Mouse (Mus musculus) forebrain, embryonic 12.5 days (tissue): ENCODE data around the gene Mef2b. TPM values are rescaled to one million over a fixed set of nuclear protein-coding genes. Genes with fewer than 3 reads are reported as not detected.

Source experiments
- ATAC-seq: fragments of 200-750 bp; cut with Nextera tagmentation; 2 replicates; pipeline ENCODE4 v1.8.0; 2017; ENCODE audit warnings: moderate TSS enrichment; ENCODE audit not compliant: low FRiP score
- H3K27ac ChIP-seq: fragments of 300-500 bp; sonication (generic); 2 replicates; pipeline ENCODE4 v1.5.1; 2016; ENCODE audit warnings: mild to moderate bottlenecking
- H3K27me3 ChIP-seq: fragments of 300-500 bp; sonication (generic); 2 replicates; pipeline ENCODE4 v1.6.1; 2016; ENCODE audit warnings: mild to moderate bottlenecking
- H3K36me3 ChIP-seq: fragments of 300-500 bp; sonication (generic); replicated peaks from 2 replicates; pipeline ENCODE4 v1.6.1; 2016; ENCODE audit warnings: mild to moderate bottlenecking
- H3K4me1 ChIP-seq: fragments of 300-500 bp; sonication (generic); 2 replicates; pipeline ENCODE4 v1.6.1; 2016
- H3K4me2 ChIP-seq: fragments of 300-500 bp; sonication (generic); 2 replicates; pipeline ENCODE4 v1.6.1; 2016; ENCODE audit warnings: mild to moderate bottlenecking, moderate library complexity
- H3K4me3 ChIP-seq: fragments of 300-500 bp; sonication (generic); replicated peaks from 2 replicates; pipeline ENCODE4 v1.5.1; 2016; ENCODE audit warnings: mild to moderate bottlenecking
- H3K9ac ChIP-seq: fragments of 300-500 bp; sonication (generic); 2 replicates; pipeline ENCODE4 v1.6.1; 2016; ENCODE audit warnings: mild to moderate bottlenecking
- H3K9me3 ChIP-seq: fragments of 300-500 bp; sonication (generic); 2 replicates; pipeline ENCODE4 v1.6.1; 2016
- WGBS: fragments of 180-500 bp; shearing (Covaris S2); methylation state at CpG from one replicate; pipeline ENCODE4 v1.1.7; 2016; 5-methylcytosine and 5-hydroxymethylcytosine counted together
- polyA plus RNA-seq: library from polyadenylated mRNA; unstranded; fragments of >200 nt; fragmentation: Nextera tagmentation; extraction: Ambion mirVana; gene quantifications from 2 replicates; pipeline ENCODE4 v1.2.1, GENCODE M21; 2016

Gene Mef2b
- polyA plus RNA-seq: 1.6 and 2.5 TPM in 2 replicates

- H3K9me3 ChIP-seq: no peaks in the 10 kb centered on the region
- H3K9ac ChIP-seq: peak within 1 kb of the TSS; percentile 76
- WGBS: under 1% methylated on average over 46 of the region's 46 CpGs
- H3K36me3 ChIP-seq: peaks cover 48% of the 10 kb centered on the region
- peak within 1 kb of the TSS; percentile 80 for H3K27ac ChIP-seq
- ATAC-seq: peak; percentile 96
- peak within 1 kb of the TSS; percentile 69 for H3K4me2 ChIP-seq
- no peaks in the 10 kb centered on the region for H3K27me3 ChIP-seq
- peaks cover 23% of the 10 kb centered on the region for H3K4me1 ChIP-seq
- peak within 1 kb of the TSS; percentile 71 for H3K4me3 ChIP-seq
Observed at GRCm38 (mm10) chr8:70139026-70139857, at the start of gene Mef2b, which contains the start of the genes Rfxank and Borcs8. Gene Mef2b, plus strand, starts transcription at chr8:70139711. Gene Rfxank, minus strand, starts transcription at chr8:70139154. Gene Borcs8, plus strand, starts transcription at chr8:70139499.

DNA sequence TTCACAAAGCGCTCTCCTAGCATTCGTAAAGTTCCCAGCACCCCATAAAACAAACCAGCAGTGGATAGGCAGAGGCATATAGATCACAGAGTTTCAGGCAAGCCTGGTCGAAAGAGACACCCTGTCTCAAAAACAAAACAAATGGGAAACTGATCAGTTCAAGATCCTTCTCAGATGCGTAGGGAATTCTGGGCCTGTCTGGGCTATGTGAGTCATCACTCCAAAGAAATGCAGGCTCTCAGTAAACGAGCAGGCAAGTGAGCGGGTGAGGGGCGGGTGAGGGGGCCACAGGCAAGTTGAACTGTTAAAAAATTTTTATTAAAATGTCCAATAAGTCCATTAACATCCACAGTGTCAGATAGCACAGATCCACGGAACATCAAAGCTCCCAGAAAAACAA lies 46.7 kb upstream of the Mef2b start:
- H3K27ac ChIP-seq: no peak overlapping the region
- H3K4me1 ChIP-seq: peaks cover 18% of the 10 kb centered on the region
- peaks cover 36% of the 10 kb centered on the region for H3K27me3 ChIP-seq
- peaks cover 38% of the 10 kb centered on the region for H3K36me3 ChIP-seq
- no peak overlapping the region for H3K9ac ChIP-seq
- H3K9me3 ChIP-seq: peaks cover 3% of the 10 kb centered on the region
- ATAC-seq: no peak
- no peak overlapping the region for H3K4me2 ChIP-seq
- H3K4me3 ChIP-seq: no peak overlapping the region
- 62% methylated on average over 8 of the region's 8 CpGs for WGBS

GRCm38 (mm10) chr8:70099276-70099675 lies 40.2 kb upstream of the Mef2b start:
- no peak overlapping the region for H3K4me2 ChIP-seq
- H3K9ac ChIP-seq: no peak overlapping the region
- peaks cover 95% of the 10 kb centered on the region for H3K36me3 ChIP-seq
- H3K9me3 ChIP-seq: peaks cover 6% of the 10 kb centered on the region
- no peak for ATAC-seq
- no peaks in the 10 kb centered on the region; the same call in 1 of the 2 replicates for H3K27me3 ChIP-seq
- no peaks in the 10 kb centered on the region for H3K4me1 ChIP-seq
- no peak overlapping the region for H3K27ac ChIP-seq
- H3K4me3 ChIP-seq: no peak overlapping the region
- 83% methylated on average over 8 of the region's 8 CpGs for WGBS

DNA sequence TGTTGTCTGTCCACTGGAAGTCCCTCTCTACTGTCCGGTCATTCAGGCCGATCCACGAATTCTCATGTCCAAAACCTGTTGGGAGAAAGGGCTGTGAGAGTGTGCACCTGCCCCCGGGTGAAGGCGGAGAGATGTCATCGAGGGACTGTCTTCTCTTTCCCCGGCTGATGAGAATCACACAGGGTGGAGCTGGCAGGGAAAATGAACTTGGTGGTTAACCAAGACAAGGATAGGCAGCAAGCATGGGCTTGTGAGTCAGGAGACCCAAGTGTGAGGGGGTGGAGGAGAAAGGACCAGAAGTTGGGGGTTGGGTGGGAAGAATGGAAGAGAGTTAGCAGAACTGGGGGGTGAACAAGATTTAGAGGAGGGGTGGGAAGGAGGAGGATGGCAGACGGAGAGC lies 39.3 kb upstream of the Mef2b start:
- WGBS: 90% methylated on average over 8 of the region's 8 CpGs
- no peak overlapping the region for H3K9ac ChIP-seq
- H3K27ac ChIP-seq: no peak overlapping the region
- H3K36me3 ChIP-seq: peaks cover 90% of the 10 kb centered on the region
- no peak overlapping the region for H3K4me3 ChIP-seq
- H3K4me1 ChIP-seq: no peaks in the 10 kb centered on the region; the same call in 1 of the 2 replicates
- no peak for ATAC-seq
- H3K27me3 ChIP-seq: no peaks in the 10 kb centered on the region
- no peak overlapping the region for H3K4me2 ChIP-seq
- H3K9me3 ChIP-seq: peaks cover 6% of the 10 kb centered on the region

DNA sequence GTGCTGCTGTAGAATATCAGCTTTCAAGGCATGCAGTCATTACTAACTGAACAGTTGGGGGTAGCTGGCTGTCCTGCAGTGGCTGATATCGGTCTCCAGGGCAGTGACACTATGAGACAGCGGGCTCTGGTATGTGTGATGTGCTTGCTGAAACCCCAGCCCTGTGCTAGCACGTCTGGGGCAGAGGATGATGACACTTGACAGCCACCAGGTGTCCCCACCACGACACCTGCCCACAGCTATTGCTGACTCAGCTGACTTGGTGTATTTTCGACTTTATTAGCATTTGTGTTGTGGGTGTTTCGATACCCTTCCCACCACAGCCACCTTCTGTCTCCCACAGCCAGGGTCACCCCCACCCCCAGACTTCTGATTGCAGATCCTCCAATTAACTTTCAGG lies 35.0 kb upstream of the Mef2b start:
- 28% methylated on average over 6 of the region's 6 CpGs for WGBS
- Histone ChIP-seq H3K27ac (no peak overlapping the region), H3K4me3 (no peak overlapping the region), H3K27me3 (0 out of 2 replicates have a peak, but pooled peaks cover 4% of the 10 kb centered on the region), H3K4me2 (no peak overlapping the region), H3K36me3 (peaks cover 85% of the 10 kb centered on the region), H3K4me1 (no peaks in the 10 kb centered on the region; the same call in 1 of the 2 replicates), H3K9me3 (no peaks in the 10 kb centered on the region), H3K9ac (no peak overlapping the region)
- peak; percentile 37; the same call in 1 of the 2 replicates for ATAC-seq

GRCm38 (mm10) chr8:70104922-70105321 lies 34.6 kb upstream of the Mef2b start:
- Histone ChIP-seq H3K9ac (0 out of 2 replicates have a peak overlapping the region, but pooled peaks have one; percentile 4), H3K27ac (no peak overlapping the region), H3K4me3 (no peak overlapping the region), H3K36me3 (peaks cover 85% of the 10 kb centered on the region), H3K9me3 (no peaks in the 10 kb centered on the region), H3K4me2 (no peak overlapping the region), H3K27me3 (peaks cover 5% of the 10 kb centered on the region; the same call in 1 of the 2 replicates), H3K4me1 (no peaks in the 10 kb centered on the region; the same call in 1 of the 2 replicates)
- no peak for ATAC-seq
- WGBS: 87% methylated on average over 7 of the region's 7 CpGs

DNA sequence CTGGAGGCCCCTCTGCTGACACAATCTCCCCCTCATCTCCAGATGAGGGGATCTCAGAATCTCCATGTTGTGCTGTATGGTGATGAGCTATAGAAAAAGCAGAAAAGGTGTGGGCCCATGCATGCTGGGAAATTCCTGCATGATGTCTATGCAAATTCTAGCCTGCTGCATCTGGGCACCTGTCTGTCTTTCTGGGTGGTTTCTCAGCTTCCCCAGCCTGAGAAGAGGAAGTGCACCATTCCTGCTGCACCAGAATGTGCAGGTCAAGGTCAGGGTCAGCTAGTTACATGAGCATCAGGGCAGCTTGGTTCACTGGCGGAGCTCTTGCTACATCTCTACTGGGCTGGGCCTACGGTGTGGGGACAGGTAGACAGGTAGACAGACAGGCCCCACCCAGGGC lies 29.1 kb upstream of the Mef2b start:
- ATAC-seq: no peak

GRCm38 (mm10) chr8:70111192-70111795 lies 28.2 kb upstream of the Mef2b start:
- H3K4me1 ChIP-seq: peaks cover 17% of the 10 kb centered on the region
- peaks cover 67% of the 10 kb centered on the region for H3K27me3 ChIP-seq
- 59% methylated on average over 23 of the region's 23 CpGs for WGBS
- no peak overlapping the region for H3K4me3 ChIP-seq
- H3K9ac ChIP-seq: no peak overlapping the region
- no peak for ATAC-seq
- H3K36me3 ChIP-seq: peaks cover 99% of the 10 kb centered on the region
- no peak overlapping the region for H3K4me2 ChIP-seq
- no peaks in the 10 kb centered on the region for H3K9me3 ChIP-seq
- H3K27ac ChIP-seq: no peak overlapping the region

More for the DNA sequence above, 29.1 kb upstream of the Mef2b start:
- Histone ChIP-seq H3K27me3 (peaks cover 60% of the 10 kb centered on the region), H3K9me3 (no peaks in the 10 kb centered on the region), H3K4me2 (no peak overlapping the region), H3K4me3 (no peak overlapping the region), H3K36me3 (peaks cover 96% of the 10 kb centered on the region), H3K9ac (no peak overlapping the region), H3K4me1 (peaks cover 17% of the 10 kb centered on the region), H3K27ac (no peak overlapping the region)
- 87% methylated on average over 2 of the region's 2 CpGs for WGBS

DNA sequence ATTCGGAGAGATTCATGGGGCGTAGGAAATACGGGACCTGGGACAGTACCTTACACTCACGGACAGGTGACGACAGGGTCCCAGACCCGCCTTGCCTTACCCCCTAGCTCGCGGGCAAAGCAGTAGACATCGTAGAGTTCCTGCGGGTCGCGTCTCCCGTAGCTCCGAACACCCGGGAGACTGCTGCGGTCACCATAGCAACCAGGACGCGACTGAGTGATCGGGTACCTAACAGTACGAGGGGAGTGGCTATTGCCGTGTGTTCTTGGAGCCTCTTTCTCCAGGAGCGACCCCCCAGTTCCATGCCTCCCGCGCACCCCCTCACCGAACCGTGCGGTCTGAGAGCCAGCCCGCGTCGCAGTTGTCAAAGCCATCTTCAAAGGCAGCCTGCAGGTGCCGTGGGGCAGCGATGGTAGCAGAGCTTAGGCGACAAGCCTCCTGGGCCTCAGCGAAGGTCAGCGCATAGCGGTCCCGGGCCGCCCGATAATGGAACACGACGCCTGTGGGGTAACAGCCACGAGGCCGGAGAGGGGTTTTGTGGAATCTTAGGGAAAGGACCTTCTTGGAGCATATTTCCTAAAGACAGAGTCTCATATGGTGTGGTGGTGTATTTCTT lies 27.0 kb upstream of the Mef2b start:
- Histone ChIP-seq H3K36me3 (peaks cover 88% of the 10 kb centered on the region), H3K4me2 (peak overlapping the region; percentile 21), H3K4me3 (peak overlapping the region; percentile 18), H3K4me1 (peaks cover 29% of the 10 kb centered on the region), H3K27ac (no peak overlapping the region), H3K9ac (no peak overlapping the region), H3K9me3 (no peaks in the 10 kb centered on the region), H3K27me3 (peaks cover 78% of the 10 kb centered on the region)
- 8% methylated on average over 43 of the region's 43 CpGs for WGBS
- peak; percentile 34; the same call in 1 of the 2 replicates for ATAC-seq

GRCm38 (mm10) chr8:70114488-70114887 lies 25.0 kb upstream of the Mef2b start:
- WGBS: 19% methylated on average over 6 of the region's 6 CpGs
- H3K36me3 ChIP-seq: peaks cover 69% of the 10 kb centered on the region
- H3K4me3 ChIP-seq: no peak overlapping the region
- no peaks in the 10 kb centered on the region for H3K9me3 ChIP-seq
- H3K9ac ChIP-seq: no peak overlapping the region
- H3K27me3 ChIP-seq: peaks cover 84% of the 10 kb centered on the region
- H3K4me2 ChIP-seq: no peak overlapping the region
- ATAC-seq: no peak
- no peak overlapping the region for H3K27ac ChIP-seq
- peaks cover 47% of the 10 kb centered on the region for H3K4me1 ChIP-seq

- H3K4me3 ChIP-seq: no peak overlapping the region
- no peak overlapping the region for H3K27ac ChIP-seq
- H3K9me3 ChIP-seq: no peaks in the 10 kb centered on the region
- no peak overlapping the region for H3K9ac ChIP-seq
- WGBS: 78% methylated on average over 13 of the region's 13 CpGs
- peaks cover 87% of the 10 kb centered on the region for H3K27me3 ChIP-seq
- H3K36me3 ChIP-seq: peaks cover 65% of the 10 kb centered on the region
- no peak overlapping the region for H3K4me2 ChIP-seq
- peaks cover 47% of the 10 kb centered on the region for H3K4me1 ChIP-seq
- no peak for ATAC-seq
Observed at GRCm38 (mm10) chr8:70114892-70115291, 24.6 kb upstream of the Mef2b start.

DNA sequence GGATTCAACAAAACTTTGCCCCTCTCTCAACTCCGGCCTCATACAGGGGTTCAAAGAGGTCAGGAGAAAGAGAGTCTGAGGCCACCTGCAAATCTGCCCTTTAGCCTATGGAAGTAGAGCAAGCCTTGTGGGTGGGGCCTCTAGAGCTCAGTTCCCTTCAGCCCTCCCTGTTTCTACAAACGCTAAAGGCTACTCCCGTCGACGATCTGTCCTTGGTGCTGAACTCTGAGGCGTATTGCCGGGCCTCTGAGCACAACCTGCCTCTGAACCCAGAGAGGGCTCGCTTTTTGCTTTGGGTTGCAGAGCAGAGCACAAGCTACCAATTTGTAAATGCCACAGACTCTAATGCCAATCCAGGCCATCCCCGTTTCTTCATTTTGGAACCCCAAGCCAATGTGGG lies 21.9 kb upstream of the Mef2b start:
- Histone ChIP-seq H3K9ac (no peak overlapping the region), H3K9me3 (no peaks in the 10 kb centered on the region), H3K4me3 (peak overlapping the region; percentile 13), H3K27ac (no peak overlapping the region), H3K4me1 (peaks cover 40% of the 10 kb centered on the region), H3K36me3 (peaks cover 38% of the 10 kb centered on the region), H3K27me3 (peaks cover 68% of the 10 kb centered on the region), H3K4me2 (peak overlapping the region; percentile 86)
- WGBS: 13% methylated on average over 9 of the region's 9 CpGs
- no peak for ATAC-seq
